ENCODE assay signal across 8 mouse cellular contexts in the genomic region with DNA sequence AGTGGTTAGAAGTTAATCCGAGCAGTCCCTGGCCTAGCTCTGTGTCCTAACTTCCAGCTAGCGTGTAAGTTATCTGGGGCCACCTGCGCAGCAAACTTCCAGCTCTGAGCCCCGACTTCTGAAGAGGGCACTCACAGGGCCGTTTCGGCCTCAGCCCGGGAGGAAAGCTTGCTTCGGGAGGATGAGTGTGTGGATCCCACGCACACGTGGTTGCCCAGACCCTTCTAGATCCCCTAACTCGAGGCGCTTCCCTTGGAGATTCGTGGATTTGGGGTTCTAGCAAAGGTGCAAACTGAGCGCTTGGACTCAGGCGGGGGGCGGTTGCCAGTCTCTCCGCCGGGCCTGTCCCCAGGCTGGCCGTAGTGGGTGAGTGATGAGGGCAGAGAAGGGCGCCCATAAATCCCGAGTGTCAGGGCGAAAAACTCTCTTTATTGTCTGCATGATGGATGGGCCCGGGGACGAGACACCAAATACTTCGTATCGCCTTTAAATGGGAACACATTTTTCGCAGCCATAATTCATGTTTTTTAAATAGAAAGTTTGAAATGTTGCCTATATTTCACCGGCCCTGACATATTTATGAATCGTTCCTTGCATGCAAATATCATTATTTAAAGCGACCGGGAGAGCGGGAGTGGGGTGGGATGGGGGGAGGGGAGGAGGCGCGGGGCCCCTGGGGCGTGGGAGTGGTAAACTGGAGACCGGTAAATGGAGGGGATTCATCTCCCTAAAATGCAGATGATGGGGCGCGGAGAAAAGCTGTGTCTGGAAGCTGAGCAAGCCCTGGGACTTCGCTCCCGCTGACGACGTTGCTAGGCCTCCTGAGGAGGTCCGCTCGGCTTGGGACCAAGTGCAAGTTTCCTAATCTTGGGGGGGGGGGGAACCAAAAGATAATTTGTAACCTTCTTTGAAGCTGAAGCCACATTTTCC. TPM values are rescaled to one million over a fixed set of nuclear protein-coding genes. Genes with fewer than 3 reads are reported as not detected.
DNase-seq lines count a peak whose midpoint lies in the region; ATAC-seq lines count a peak whose summit lies in the region.

No protein-coding gene starts in this region.

- peaks cover 52% of the 10 kb centered on the region for H3K4me1 ChIP-seq in forebrain, embryonic 12.5 days
- H3K4me1 ChIP-seq in kidney, embryonic 14.5 days (ENCODE audit: control insufficient read depth, insufficient read depth, low read length) = peaks cover 13% of the 10 kb centered on the region

- no peaks in the 10 kb centered on the region for H3K36me3 ChIP-seq in forebrain, embryonic 12.5 days (replicated peaks)
- no peaks in the 10 kb centered on the region for H3K36me3 ChIP-seq in kidney, embryonic 14.5 days (ENCODE audit: control insufficient read depth, insufficient read depth, low read length)

- peak overlapping the region; percentile 56; the same call in 1 of the 2 replicates for H3K9ac ChIP-seq in forebrain, embryonic 12.5 days
- H3K9ac ChIP-seq in kidney, embryonic 14.5 days (ENCODE audit: low read depth, low read length) = peak overlapping the region; percentile 51

- H3K4me3 ChIP-seq in forebrain, embryonic 12.5 days (replicated peaks) = peak overlapping the region; percentile 49
- H3K4me3 ChIP-seq in kidney, embryonic 14.5 days (ENCODE audit: low read length) = peak overlapping the region; percentile 45

- H3K27me3 ChIP-seq in forebrain, embryonic 12.5 days = peaks cover 78% of the 10 kb centered on the region
- no peaks in the 10 kb centered on the region for H3K27me3 ChIP-seq in kidney, embryonic 14.5 days (ENCODE audit: control insufficient read depth, insufficient read depth, low read length)

- peak overlapping the region; percentile 72 for H3K4me2 ChIP-seq in forebrain, embryonic 12.5 days
- peak overlapping the region; percentile 59 for H3K4me2 ChIP-seq in kidney, embryonic 14.5 days (replicated peaks; ENCODE audit: low read depth, low read length)

- H3K27ac ChIP-seq in forebrain, embryonic 12.5 days = 0 out of 2 replicates have a peak overlapping the region, but pooled peaks have one; percentile 65
- H3K27ac ChIP-seq in kidney, embryonic 14.5 days (ENCODE audit: low read depth, low read length) = peak overlapping the region; percentile 39

- DNase-seq in thymus, postnatal 0 days (ENCODE audit: low spot score) = peak; percentile 14
- no peak for DNase-seq in thymus, postnatal 10 days (ENCODE audit: low spot score in 2 of 2)
- peak; percentile 41 to 54 for DNase-seq in lung, postnatal 4 days
- peak; percentile 56 for DNase-seq in yolk sac, embryonic 10.5 days (ENCODE audit: low spot score)
- no peak for DNase-seq in spleen, postnatal 14 days (ENCODE audit: low spot score in 2 of 2)
- DNase-seq in adipocyte (ENCODE audit: low spot score) = no peak

- WGBS in forebrain, embryonic 12.5 days = 2% methylated on average over 44 of the region's 44 CpGs
- WGBS in kidney, embryonic 14.5 days = 1% methylated on average over 44 of the region's 44 CpGs

- ATAC-seq in forebrain, embryonic 12.5 days (ENCODE audit: low FRiP score) = no peak
- ATAC-seq in kidney, embryonic 14.5 days (ENCODE audit: low FRiP score, low TSS enrichment) = no peak

- H3K9me3 ChIP-seq in forebrain, embryonic 12.5 days = no peaks in the 10 kb centered on the region
- no peaks in the 10 kb centered on the region for H3K9me3 ChIP-seq in kidney, embryonic 14.5 days (ENCODE audit: control insufficient read depth, low read length)

RNA-seq across cellular contexts. Expression of a gene that starts 4.9 kb away (rescaled TPM):
- polyA plus RNA-seq in thymus, postnatal 0 days (2015; fragmentation: Nextera tagmentation; extraction: Ambion mirVana) = 3.0 and 3.2 TPM in 2 replicates
- 10.9 and 13.8 TPM in 2 replicates for polyA plus RNA-seq in forebrain, embryonic 12.5 days (2016; fragmentation: Nextera tagmentation; extraction: Ambion mirVana)
- 26.7 and 44.3 TPM in 2 replicates for polyA plus RNA-seq in kidney, embryonic 14.5 days (2014; fragmentation: Nextera tagmentation; extraction: Ambion mirVana)

RNA-seq across cellular contexts. Expression of a gene that starts 25.2 kb away (rescaled TPM):
- polyA plus RNA-seq in thymus, postnatal 0 days (2015; fragmentation: Nextera tagmentation; extraction: Ambion mirVana) = 0.21 and 0.32 TPM in 2 replicates
- 0.22 TPM in 1 of 2 replicates, not detected in the other for polyA plus RNA-seq in forebrain, embryonic 12.5 days (2016; fragmentation: Nextera tagmentation; extraction: Ambion mirVana)
- polyA plus RNA-seq in kidney, embryonic 14.5 days (2014; fragmentation: Nextera tagmentation; extraction: Ambion mirVana) = 0.29 and 0.53 TPM in 2 replicates

Comparison
In these comparisons a context has a peak if more than half of its experiments do, and no peak if none do; other contexts are left out.
1. DNase-seq: peak in thymus, postnatal 0 days (single experiment), lung, postnatal 4 days (2 of 2) and yolk sac, embryonic 10.5 days (single experiment); none in thymus, postnatal 10 days (0 of 2), spleen, postnatal 14 days (0 of 2) and adipocyte (single experiment).